Mouse (Mus musculus) lung, postnatal 14 days (tissue): ENCODE measurements around the gene Plce1.

Source experiments
- DNase-seq: peaks from one replicate; pipeline ENCODE4 v3.0.0; 2021

Plce1 gene

GRCm38 (mm10) chr19:38589941-38590340, 109.0 kb downstream of the Plce1 start:
- no peak for DNase-seq

GRCm38 (mm10) chr19:38592566-38593224, 111.8 kb downstream of the Plce1 start:
- peak; percentile 12 for DNase-seq

GRCm38 (mm10) chr19:38593225-38593897, 112.5 kb downstream of the Plce1 start:
- DNase-seq, result no peak

- DNase-seq, result no peak
Observed at GRCm38 (mm10) chr19:38596096-38596495, 115.2 kb downstream of the Plce1 start.

- DNase-seq, result no peak
Observed at GRCm38 (mm10) chr19:38597392-38597791, 116.5 kb downstream of the Plce1 start.

- DNase-seq, result no peak
Observed at GRCm38 (mm10) chr19:38599001-38599400, 118.1 kb downstream of the Plce1 start.

- DNase-seq, result no peak
Observed at GRCm38 (mm10) chr19:38601127-38601526, 120.2 kb downstream of the Plce1 start.

GRCm38 (mm10) chr19:38602811-38603210, 121.9 kb downstream of the Plce1 start:
- peak; percentile 16 for DNase-seq

GRCm38 (mm10) chr19:38607236-38607635, 126.3 kb downstream of the Plce1 start:
- DNase-seq, result no peak

- DNase-seq, result no peak
Observed at GRCm38 (mm10) chr19:38608951-38609654, 128.2 kb downstream of the Plce1 start.

- no peak for DNase-seq
Observed at GRCm38 (mm10) chr19:38610291-38610690, 129.4 kb downstream of the Plce1 start.

- peak; percentile 14 for DNase-seq
Observed at GRCm38 (mm10) chr19:38610809-38611208, 129.9 kb downstream of the Plce1 start.

- no peak for DNase-seq
Observed at GRCm38 (mm10) chr19:38614067-38614675, 133.3 kb downstream of the Plce1 start.

GRCm38 (mm10) chr19:38615356-38615755, 134.4 kb downstream of the Plce1 start:
- DNase-seq, result no peak

GRCm38 (mm10) chr19:38620134-38620533, 139.2 kb downstream of the Plce1 start:
- DNase-seq, result no peak

GRCm38 (mm10) chr19:38621546-38621945, 140.6 kb downstream of the Plce1 start:
- DNase-seq, result peak; percentile 35

GRCm38 (mm10) chr19:38626246-38627015, 145.5 kb downstream of the Plce1 start:
- DNase-seq, result no peak

- peak; percentile 50 for DNase-seq
Observed at GRCm38 (mm10) chr19:38627075-38627768, 146.3 kb downstream of the Plce1 start.

GRCm38 (mm10) chr19:38632251-38632650, 151.3 kb downstream of the Plce1 start:
- no peak for DNase-seq

GRCm38 (mm10) chr19:38633306-38633705, 152.4 kb downstream of the Plce1 start:
- DNase-seq, result no peak

- DNase-seq, result no peak
Observed at GRCm38 (mm10) chr19:38639050-38639449, 158.1 kb downstream of the Plce1 start.

GRCm38 (mm10) chr19:38639805-38640204, 158.9 kb downstream of the Plce1 start:
- DNase-seq, result peak; percentile 49
